Mouse (Mus musculus) small intestine, adult 2 months (tissue): Measurements from ENCODE around the gene Jak1.

ENCODE experiments used
- CTCF ChIP-seq: fragments of 200-500 bp; IDR thresholded peaks from 2 replicates; pipeline ENCODE4 v1.5.1; 2012; ENCODE audit warnings: low read depth, mild to moderate bottlenecking, control low read depth, inconsistent platforms, low read length, moderate library complexity, mixed read lengths; ENCODE audit not compliant: insufficient replicate concordance, insufficient read length; ENCODE audit errors: extremely low read depth
- POLR2A ChIP-seq: fragments of 200-500 bp; IDR thresholded peaks from 2 replicates; pipeline ENCODE4 v1.6.1; 2012; ENCODE audit warnings: low read depth, mild to moderate bottlenecking, control low read depth, inconsistent platforms, low read length, moderate library complexity

DNA sequence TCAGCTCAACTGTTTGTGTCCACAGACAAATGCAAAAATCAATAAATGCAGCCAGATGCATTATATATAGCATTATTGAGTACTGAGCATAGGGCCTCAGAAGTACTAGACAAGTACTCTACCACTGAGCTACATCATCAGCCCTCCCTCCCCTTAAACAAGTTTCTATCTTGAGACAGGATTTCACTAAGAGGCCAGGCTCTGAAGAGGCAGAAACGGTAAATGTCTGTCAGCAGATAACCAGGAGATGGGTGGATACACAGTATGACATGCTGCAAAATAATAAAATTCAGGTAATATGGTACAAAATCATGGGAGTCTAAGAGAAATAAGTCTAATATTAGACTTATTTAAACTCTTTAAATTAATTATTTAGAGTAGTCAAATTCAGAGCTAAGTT is 61.6 kb downstream of the Jak1 start:
- TF ChIP-seq CTCF (no peak), POLR2A (no peak)
